Mouse (Mus musculus) retina, postnatal 1 day (tissue): Measurements from ENCODE around the gene Psma1.

Experiments used
- DNase-seq: peaks from one replicate; pipeline ENCODE4 v3.0.0-alpha.2; 2012

Gene Psma1

DNA sequence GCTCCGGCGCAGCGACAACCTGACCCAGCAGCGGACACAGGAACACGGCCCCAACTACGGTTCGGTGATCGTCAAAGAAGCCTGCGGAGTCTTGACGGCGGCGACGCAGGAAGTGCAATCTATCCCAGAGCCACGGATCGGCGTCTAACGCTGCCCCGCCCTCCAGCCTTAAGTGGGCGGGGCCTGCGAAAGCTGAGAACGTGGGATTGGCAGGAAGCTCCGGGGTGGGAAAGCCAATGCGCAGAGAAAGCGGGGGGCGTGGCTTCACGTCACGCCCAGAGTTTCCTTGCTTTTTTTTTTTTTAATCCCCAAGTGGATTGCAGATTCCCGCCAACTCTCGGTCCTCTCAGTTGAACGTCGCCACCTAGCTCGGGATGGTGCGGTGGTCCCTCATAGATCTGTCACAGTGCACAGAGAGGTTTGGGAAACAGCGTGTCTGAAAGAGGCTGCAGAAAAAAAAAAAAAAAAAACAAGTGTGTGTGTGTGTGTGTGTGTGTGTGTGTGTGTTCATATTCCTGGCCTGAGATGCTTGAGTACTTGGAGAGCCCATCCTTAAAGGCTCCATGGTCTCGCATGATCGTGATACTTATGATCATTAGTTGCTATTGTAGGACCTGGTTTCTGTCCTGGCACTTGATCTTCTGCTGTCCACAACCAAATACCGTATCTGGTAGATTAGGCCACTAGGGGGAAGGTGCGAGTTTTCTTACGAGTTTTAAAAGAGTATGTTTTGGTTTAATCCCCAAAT, at the start of gene Psma1:
Psma1 (minus strand) TSS at position 114 of the 748 bp plus-strand sequence.
- DNase-seq = peak; percentile 99

DNA sequence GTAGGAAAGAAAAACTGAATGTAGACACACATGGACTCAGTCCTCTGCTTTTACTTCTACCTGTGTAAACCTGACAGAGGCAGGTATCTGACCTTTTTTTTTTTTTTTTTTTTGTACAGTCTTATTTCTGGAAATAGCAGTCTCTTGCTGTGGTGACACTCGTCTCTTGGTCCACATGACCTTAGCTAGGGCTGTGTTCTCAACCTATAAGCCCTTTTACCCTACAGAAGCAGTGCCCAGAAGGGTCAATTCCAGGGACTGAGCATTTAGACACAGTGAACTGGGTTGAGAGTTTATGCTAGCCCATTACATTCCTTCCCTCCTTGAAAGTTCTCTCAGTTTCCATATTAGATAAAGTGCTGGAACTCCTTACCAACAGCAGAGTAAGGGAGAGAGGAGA, 47.6 kb upstream of the Psma1 start:
- DNase-seq = no peak

DNA sequence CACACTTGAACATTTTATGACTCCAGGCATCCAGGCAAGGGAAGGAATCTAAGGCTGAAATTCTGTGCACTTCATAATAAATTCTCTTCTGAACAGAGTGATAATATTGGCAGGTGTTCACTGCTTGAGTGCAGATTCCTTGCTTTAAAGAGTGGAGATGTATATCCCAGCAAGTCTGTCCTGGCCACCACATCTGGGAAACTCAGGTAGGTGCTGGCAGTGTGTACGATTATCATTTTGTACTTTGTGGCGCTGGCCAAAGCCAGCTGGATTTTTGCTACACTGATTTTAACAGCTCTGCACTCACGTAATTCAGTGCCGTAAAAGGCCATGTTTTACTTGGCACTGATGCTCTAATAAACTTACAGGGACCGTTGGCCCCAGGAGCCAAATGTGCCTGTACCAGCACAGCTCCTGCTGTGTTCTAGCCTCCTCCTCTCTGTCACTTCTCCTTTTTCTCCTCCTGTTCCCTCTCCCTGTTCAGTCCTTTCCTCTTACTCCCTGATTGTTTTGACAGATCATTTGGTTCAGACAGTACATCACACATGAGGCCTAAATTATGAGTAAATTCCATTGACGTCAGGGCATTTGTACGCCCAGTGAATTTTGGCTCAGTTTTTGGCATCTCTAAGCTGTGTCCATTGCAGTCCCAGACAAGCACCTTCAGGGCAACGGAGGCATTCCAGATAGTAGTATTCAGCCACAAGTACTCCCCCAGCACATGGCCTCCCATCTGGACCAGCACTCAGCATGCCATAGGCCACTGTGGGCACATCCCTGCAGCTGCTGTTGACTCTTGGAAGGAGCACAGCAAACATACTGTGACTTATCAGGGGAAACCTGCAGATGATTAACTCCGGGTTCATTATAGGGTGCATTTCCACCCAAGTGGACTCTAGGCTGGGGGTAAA, 46.9 kb upstream of the Psma1 start:
- DNase-seq = peak; percentile 51

DNA sequence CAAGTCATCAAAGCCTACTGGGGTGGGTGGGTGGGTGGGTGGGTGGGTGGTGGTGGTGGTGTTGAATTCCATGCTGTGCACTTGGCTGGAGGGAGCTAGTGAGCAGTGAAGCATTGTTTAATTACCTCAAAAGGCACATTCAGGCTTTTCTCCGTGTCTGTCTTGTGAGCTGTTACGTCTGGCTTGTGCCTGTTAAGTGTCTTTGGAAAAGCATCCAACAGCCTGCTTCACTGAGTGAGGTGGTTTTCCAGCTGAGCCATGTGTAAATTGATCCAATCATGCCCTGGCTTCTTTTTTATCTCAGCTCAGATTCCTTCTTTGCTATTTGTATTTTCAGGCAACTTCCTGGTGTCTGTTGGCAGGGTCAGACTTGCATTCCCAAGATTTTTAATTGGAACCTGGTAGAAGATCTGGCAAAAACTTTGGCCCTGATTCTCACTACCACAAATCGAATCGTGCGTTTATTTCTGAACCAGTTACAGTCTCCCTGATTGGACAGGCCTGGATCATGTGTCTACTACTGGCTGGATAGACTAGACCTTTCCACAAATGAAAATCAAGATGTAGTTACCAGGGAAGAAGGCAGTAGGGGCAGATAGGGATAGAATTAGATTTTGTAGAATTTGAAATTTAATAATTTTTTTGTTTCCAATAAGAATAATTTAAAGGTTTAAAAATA, 45.9 kb upstream of the Psma1 start:
- peak; percentile 37 for DNase-seq

DNA sequence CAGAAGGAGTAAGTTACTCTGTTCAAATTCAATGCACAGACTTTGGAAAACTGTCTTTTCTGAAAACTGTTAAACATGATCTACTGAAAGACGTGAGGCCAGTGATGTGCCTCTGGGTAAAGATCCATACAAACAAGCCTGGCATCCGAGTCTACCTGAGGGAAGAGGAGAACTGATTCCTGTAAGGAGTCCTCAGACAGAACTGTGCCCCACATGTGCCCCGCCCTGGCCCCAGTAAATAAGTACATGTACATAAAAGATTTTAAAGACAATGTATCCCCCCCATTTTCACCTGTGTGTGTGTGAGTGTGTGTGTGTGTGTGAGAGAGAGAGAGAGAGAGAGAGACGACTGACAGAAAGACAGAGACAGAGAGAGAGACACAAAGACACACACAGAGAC, 42.0 kb upstream of the Psma1 start:
- DNase-seq = no peak

DNA sequence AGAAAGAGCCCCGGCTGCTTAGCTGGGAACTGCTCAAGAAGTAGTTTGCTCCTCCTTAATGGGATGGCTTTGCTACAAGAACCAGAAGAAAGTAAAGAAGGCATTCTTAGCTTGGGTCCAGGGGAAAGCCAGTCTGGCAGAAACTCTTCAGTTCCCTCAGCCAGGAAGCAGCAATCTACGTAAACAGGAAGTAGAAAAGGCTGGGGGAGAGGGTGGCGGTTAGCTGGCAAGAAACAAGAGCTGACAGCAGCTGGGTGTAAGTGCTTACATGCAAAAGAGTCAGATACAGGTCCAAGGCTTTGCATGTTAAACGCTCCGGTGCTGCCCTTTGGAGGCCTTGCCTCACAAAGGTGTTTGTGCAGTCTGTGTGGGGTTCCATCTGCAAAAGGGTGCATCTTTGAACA, 41.5 kb upstream of the Psma1 start:
- DNase-seq = peak; percentile 18

DNA sequence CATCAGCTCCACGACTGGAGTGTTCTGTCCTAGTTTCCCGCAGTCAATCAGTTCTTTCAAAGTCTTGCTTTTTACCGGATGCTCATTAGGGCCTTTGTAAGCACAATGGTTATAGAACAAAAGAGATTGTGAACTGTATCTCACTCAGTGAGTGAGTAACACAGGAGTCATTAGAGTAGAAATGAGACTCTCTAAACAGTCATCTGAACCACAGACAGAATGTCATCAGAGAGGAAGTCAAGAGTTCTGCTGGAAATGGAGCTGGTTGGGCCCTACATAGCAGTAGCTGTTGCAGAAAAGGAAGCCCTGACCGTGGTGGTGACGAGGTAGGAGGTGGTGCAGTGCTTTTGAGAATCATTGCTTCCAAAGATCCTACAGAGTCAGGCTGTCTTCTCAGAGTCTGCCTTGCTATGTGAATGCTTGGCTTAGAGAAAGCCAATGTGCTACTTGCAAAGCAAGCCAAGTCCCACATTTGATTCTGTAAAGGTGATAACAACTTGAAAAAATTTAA, 40.5 kb upstream of the Psma1 start:
- DNase-seq = peak; percentile 92

DNA sequence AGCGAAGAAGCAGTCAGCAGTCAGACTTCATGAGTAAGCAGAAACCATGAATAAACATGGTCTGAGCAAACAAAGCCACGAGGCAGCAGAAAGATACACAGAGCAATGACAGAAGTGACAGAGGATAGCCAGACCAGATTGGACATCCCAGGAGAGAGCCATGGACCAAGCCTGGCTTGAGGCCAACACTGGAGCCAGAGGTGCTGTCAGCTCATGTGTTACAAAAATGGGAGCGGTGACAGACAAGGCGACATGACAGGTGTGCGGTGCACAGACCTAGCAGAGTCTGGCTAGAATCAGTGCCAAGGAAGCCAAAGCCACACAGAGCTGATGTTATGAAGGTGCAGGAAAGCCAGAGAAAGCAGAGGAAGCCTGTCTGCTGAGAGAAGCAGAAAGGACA, 35.3 kb upstream of the Psma1 start:
- peak; percentile 34 for DNase-seq

DNA sequence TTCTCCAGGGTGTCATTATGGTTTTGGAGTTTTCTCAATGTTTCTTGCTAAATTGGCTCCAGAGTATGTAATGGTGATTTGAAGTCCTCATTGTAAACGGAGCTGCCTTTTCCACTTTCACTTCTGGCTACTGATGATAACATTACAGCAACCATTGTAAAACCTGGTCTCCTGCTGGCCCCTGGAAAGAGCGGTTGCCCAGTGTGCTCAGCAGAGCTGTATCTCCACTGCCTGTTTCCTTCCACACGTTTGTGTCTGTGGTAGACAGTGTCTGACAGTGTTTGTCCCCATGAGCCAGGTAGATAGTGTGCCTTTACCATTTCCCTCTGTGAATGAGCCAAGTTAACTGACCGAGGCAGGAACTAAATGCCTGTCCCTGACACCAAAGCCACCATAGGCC, 33.1 kb upstream of the Psma1 start:
- no peak for DNase-seq

DNA sequence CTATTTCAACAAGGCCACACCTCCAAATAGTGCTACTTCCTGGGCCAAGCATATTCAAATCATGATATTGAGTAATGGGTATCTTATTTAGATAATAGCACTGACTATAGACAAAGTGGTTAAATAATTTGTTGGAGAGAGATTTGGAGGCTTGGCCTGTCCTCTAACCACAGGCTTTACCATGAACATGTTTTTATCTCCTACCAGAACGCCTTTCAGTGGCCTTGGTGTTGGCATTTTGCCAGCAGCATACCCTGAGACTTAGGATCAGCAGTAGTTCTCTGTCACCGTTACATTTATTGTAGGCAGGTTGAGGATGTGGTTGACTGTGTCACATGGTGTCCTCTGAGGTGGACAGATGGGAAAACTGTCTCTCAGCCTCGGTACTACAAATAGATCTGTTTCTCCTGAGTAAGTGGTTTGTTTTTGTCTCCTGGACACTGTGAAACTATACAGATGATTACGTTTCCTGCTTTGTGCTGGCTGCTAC, 25.4 kb upstream of the Psma1 start:
- DNase-seq = no peak

DNA sequence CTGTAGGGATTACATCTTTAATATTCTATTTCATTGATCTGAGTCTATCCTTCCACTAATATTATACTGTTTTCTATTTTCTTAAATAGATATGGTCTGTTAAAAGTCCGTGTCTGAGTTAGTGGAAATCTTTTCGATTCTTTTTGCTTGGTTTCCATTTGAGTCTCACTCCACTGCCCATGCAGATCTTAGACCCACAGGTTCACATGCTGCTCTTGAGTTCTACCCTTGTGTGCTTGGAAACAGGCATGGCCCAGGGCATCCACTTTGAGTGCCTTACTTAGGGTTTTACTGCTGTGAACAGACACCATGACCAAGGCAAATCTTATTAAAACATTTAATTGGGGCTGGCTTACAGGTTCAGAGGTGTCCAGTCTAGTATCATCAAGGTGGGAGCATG, 24.9 kb upstream of the Psma1 start:
- DNase-seq = no peak

DNA sequence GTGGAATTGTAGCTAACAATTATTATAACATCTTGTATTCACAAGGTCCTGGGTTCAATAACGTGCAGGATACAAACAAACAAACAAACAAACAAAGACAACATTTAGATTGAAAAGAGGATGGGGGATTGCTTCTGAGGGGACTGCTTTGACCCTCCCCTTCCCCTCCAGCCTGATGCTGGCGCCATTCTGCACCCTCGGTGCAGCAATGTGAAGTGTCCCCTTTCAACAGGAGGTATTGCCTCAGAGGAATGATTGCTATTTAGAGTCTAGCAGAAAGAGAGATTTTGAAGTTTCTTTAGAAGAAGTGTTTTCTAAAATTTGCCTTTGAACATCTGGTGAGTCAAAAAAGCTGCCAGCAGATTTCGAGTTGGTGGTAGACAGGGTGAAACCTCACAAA, 23.3 kb upstream of the Psma1 start:
- no peak for DNase-seq

DNA sequence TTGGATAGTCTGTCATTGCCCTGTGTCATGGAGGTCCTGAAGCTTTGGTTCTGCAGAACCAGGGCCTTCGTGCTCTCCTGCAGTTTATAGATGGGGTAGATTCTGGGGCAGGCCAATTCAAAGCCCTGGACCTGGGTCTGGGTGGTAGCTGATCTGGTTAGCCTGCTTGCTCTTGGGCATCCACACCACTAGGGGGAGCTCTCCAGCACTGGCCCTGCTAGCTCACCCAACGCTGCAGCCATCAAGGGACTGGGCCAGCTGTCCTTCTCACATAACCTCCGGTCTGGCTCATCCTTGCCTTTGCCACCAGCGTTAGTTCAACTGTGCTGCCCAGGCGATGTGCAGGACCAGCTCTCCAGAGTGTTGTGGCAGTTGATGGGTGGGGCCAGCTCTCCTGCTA, 18.8 kb upstream of the Psma1 start:
- DNase-seq = no peak

DNA sequence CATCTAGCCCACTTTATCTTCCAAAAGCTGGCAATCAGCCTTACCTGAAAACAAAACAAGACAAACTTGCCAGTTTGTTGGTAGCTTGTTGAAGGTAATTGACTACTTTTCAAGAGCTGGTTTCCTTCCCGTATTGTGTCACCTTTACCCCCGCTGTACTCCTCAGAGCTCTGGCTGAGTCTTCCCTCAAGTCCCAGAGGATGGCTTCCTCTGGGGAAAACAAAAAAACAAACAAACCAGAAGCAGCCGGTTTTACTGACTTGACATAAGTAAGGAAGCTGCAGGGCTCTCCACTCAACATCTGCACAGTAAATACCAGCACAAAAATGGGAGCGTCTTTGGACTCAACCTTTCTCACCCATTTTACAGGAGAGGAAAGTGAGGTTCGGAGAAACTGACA, 18.0 kb upstream of the Psma1 start:
- no peak for DNase-seq

DNA sequence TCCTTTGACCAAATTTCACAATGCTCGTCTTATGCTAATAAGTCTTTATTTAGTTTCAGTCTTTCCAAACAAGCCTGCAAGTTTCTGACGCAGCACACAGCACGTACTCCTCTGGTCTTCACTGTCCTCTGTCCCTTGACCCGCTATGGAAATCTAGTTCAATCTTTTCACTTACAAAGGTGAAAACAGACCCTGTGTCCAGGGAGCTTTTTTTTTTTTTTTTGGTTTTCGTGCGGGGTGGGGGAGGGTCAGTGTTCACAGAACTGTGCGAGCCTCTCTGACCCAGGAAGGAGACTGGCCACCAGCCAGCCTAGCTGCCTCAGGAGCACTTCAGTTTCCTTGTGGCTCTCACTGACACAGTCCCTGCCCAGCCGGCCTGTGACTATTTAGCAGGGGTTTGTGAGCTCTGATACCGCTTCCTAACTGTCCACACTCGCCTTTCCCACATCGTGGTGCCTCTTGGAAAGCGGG, 16.6 kb upstream of the Psma1 start:
- DNase-seq = peak; percentile 57

DNA sequence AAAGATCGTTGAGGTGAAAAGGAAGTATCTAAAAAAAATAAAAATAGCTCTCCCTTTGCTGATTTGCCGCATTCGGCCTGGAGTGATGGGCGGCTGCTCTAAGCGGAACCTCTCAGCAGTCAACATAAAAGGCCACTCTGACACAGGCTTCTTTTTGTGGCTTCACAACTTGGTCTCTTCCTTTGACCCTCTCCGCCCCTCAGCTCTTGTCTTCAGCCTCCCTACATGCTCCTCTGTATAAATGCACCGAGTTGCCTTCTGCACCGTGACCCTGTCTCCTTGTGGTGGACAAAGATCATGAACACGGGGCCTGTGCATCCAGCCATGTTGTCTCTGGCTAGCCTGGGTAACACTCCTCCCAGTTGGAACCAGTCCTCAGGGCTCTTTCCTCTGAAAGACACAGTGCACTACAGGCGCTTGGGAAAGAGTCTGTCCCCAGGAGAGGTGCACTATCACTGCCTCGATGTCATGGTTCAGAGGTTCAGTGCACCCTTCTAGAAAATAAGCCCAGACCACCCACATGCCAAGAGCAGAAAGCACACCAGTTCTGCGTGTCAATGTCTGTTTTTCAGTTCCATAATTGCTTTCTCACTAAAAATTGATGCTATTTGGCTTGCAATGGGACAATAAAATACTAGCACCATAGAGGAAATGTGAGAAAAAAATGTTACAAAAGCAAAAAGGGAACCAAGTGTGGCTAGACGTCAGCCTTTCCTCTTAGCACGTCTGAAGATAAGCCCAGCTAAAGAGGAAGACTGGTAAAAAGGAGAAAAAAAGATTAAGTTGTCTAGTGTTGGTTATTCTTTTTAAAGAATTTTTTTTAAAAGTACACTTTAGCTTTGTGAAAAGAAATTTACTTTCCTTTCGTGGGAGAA, 15.8 kb upstream of the Psma1 start:
- DNase-seq = peak; percentile 29

DNA sequence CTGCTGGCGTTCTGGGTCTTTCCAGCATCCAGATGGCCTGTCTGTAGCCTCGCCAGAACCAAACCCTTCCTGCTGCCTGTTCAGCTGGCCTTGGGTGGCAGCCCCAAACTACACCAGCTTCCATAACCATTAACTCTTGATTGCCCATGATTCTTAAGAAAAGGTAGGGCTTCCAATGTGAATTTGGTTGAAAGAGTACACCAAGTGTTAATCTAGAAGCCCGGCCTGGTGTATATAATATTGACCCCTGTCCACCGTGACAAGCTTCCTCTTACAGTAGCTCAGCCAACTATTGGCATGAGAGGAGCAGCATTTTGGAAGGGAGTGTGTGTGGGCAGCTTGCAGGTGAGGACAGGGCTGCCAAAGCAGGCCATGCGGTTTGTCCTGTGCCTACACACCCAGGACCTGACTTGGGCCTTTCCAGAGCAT, 14.2 kb upstream of the Psma1 start:
- no peak for DNase-seq

DNA sequence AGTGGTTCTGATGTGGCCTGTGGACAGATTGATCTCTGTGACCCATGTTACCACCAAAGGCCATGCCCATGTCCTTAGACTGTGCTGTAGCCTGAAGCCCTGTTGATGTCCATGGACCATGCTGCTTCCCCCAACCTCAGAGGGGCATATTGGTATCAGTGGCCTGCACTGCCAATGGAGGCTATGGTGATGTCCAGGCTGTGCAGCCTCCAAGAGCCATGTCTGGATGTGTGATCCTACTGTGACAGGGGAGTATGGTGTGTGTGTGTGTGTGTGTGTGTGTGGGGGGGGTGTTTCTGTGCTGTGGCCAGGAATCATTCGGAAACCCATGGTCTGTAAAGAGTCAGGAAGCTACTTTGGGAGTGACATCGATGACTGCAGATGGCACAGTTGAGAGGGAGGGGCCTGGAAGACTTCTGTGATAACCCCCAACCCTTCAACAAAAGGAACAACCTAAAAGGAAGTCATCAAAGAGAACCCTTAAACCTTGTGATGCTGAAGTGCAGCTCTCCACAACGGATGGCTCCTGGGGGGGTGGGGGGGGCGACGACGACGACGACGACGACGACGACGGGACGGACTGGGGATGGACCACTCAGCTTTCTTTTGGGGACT, 8.5 kb upstream of the Psma1 start:
- no peak for DNase-seq

DNA sequence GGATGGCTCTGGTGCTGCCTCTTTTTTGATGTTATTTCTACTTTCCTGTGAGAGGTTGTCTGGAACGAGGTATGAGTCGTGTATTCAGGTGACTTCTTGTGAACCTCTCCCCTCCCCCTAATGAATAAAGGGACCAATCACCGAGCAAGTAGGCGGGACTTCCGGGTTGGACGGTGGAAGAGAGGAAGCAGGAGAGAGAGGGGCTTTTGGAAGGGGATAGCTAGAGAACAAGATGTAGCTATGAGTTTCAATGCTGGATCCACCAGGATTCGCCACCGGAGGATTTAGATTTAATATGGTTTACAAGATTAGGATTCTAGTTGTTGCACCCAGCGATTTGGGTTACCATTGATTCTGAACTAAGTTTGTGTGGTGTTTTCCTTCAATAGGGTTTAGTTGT, 7.1 kb upstream of the Psma1 start:
- no peak for DNase-seq

DNA sequence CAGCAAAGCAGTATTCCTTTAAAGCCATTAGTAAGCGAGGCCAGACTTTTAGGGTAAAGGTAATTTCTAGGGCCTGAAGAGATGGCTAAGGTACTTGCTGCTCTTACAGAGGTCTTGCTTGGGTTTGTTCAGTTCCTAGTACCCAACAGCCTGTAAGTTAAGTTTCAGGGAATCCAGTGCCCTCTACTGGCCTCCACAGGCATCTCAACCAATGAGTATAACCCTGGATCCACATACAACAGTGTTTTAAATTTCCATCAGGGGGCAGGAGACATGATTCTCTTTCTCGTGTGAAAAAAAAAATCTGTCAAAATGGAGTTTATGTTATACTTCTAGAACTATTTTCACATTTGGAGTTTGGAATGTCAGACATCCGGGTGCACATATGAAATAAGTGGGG, 5.8 kb upstream of the Psma1 start:
- DNase-seq = peak; percentile 72

DNA sequence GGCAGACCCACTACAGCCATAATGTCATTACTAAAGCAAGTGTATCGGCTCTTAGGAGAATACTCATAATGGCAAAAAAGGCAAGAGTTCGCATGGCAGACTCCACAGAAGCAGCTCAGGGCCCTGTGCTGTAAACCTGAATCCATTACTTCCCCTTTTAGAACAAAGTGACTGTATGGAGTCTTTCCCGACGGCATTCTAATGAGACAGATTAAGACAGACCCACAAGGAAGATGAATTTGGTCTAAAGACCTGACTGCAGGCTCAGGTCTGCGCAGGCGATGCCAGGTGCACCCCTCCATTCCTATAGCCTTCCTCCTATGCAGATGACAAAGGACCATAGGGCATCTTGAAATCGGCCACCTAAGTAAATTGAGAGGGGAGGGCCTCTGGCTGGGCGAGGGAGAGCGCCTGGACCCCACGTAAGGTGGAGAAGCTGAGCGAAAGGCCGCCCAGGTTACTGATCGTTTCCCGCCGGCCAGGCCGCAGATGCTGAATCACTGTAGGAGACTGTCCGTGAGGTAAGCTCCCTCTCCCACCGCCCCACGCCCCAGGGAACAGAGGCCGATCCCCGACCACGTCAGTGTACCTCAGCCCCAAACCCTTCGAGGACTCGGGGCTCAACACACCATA, 430 bp downstream of the Psma1 start:
- no peak for DNase-seq
